ENCODE assay signal across 9 mouse cellular contexts in the genomic region with DNA sequence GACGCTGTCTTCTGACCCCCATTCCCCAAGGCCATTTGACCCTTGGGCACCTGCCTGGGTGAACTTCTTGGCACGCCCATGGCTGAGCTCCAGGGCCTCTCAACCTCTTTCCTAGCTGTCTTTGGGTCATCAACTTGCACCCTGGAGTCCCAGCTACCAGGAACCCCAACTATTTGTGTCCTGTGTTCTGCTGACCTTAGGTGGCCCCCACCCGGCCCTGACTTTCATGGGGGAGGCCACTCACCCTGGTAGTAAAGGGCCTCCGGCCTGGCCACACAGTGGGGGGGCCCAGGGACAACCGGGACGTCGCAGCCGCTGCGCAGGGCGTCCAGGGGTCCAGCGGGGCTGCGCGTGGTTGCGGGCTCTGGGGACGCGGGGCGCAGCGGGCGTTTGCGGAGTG. TPM values are rescaled to one million over a fixed set of nuclear protein-coding genes. Genes with fewer than 3 reads are reported as not detected.
A peak's percentile ranks its signal among the peaks of the same experiment; 100 is the strongest.
DNase-seq lines count a peak whose midpoint lies in the region; ATAC-seq and TF ChIP-seq lines count a peak whose summit lies in the region.
"Had no signal": no experiment of that assay in that cellular context is flagged by ENCODE, and none has a peak within 500 bp of the region (broad histone marks: within the 10 kb centered on the region; RNA-seq: fewer than 3 reads in every experiment).

No protein-coding gene starts in this region.

- no peak for TF ChIP-seq CTCF in lung, embryonic 14.5 days (IDR thresholded peaks at IDR 0.05; ENCODE audit: low read depth)
- no peak for TF ChIP-seq CTCF in embryonic fibroblast, embryonic 13.5 days (IDR thresholded peaks at IDR 0.05; ENCODE audit: borderline replicate concordance, insufficient read depth, low read length)

- TF ChIP-seq POLR2A in embryonic fibroblast, embryonic 13.5 days (IDR thresholded peaks at IDR 0.05; ENCODE audit: low read depth, low read length): no peak

- H3K27me3 ChIP-seq in lung, embryonic 14.5 days (ENCODE audit: insufficient read depth, low read length): peaks cover 9% of the 10 kb centered on the region; the same call in 1 of the 2 replicates
- 0 out of 2 replicates have a peak, but pooled peaks cover 3% of the 10 kb centered on the region for H3K27me3 ChIP-seq in intestine, embryonic 16.5 days (replicated peaks; ENCODE audit: control insufficient read depth, insufficient read depth, low read length)
- H3K27me3 ChIP-seq in neural tube, embryonic 14.5 days (ENCODE audit: control insufficient read depth, insufficient read depth, low read length): peaks cover 19% of the 10 kb centered on the region

- peaks cover 27% of the 10 kb centered on the region for H3K4me1 ChIP-seq in lung, embryonic 14.5 days (ENCODE audit: insufficient read depth)
- peaks cover 16% of the 10 kb centered on the region for H3K4me1 ChIP-seq in embryonic fibroblast, embryonic 13.5 days (ENCODE audit: control insufficient read depth, insufficient read depth, low read length)
- H3K4me1 ChIP-seq in intestine, embryonic 16.5 days (ENCODE audit: control insufficient read depth, insufficient read depth, low read length): peaks cover 55% of the 10 kb centered on the region
- peaks cover 7% of the 10 kb centered on the region for H3K4me1 ChIP-seq in neural tube, embryonic 14.5 days (ENCODE audit: control insufficient read depth, insufficient read depth, low read length)

- intact Hi-C loops in left cerebral cortex, postnatal 25 days (cut with DNase I): no loop called here

- peak overlapping the region; percentile 89 for H3K4me2 ChIP-seq in lung, embryonic 14.5 days
- peak overlapping the region; percentile 85 for H3K4me2 ChIP-seq in intestine, embryonic 16.5 days (ENCODE audit: low read depth, low read length)
- H3K4me2 ChIP-seq in neural tube, embryonic 14.5 days (ENCODE audit: low read depth, low read length): peak overlapping the region; percentile 39

- H3K36me3 ChIP-seq in lung, embryonic 14.5 days (ENCODE audit: insufficient read depth): no peaks in the 10 kb centered on the region
- H3K36me3 ChIP-seq in intestine, embryonic 16.5 days (ENCODE audit: control insufficient read depth, insufficient read depth, low read length): 0 out of 2 replicates have a peak, but pooled peaks cover 2% of the 10 kb centered on the region
- no peaks in the 10 kb centered on the region for H3K36me3 ChIP-seq in neural tube, embryonic 14.5 days (ENCODE audit: control insufficient read depth, insufficient read depth, low read length)

- ATAC-seq in lung, embryonic 14.5 days (ENCODE audit: insufficient read depth): no peak
- ATAC-seq in intestine, embryonic 16.5 days: peak; percentile 0; the same call in 1 of the 2 replicates
- no peak for ATAC-seq in neural tube, embryonic 14.5 days (ENCODE audit: low read depth)

- H3K4me3 ChIP-seq in lung, embryonic 14.5 days (ENCODE audit: low read depth, low read length): peak overlapping the region; percentile 49
- peak overlapping the region; percentile 35 for H3K4me3 ChIP-seq in embryonic fibroblast, embryonic 13.5 days (ENCODE audit: insufficient read depth, low read length)
- H3K4me3 ChIP-seq in intestine, embryonic 16.5 days (ENCODE audit: low read length): peak overlapping the region; percentile 68
- H3K4me3 ChIP-seq in neural tube, embryonic 14.5 days (ENCODE audit: low read depth, low read length): peak overlapping the region; percentile 21

- DNase-seq in lung, embryonic 14.5 days: no peak
- DNase-seq in lung, postnatal 25 days (ENCODE audit: low spot score): no peak
- DNase-seq in ovary, adult 18-20 months (ENCODE audit: low spot score): no peak
- no peak for DNase-seq in T-cell, adult 2 months (ENCODE audit: low spot score)
- no peak for DNase-seq in left cerebral cortex, postnatal 25 days (ENCODE audit: low spot score in 2 of 2)

- peak overlapping the region; percentile 72 for H3K9ac ChIP-seq in lung, embryonic 14.5 days
- H3K9ac ChIP-seq in intestine, embryonic 16.5 days (ENCODE audit: low read depth, low read length): peak overlapping the region; percentile 88
- H3K9ac ChIP-seq in neural tube, embryonic 14.5 days (replicated peaks; ENCODE audit: low read depth, low read length): peak overlapping the region; percentile 41; the same call in 1 of the 2 replicates

- no peaks in the 10 kb centered on the region for H3K9me3 ChIP-seq in lung, embryonic 14.5 days (ENCODE audit: low read depth, low read length)
- no peaks in the 10 kb centered on the region for H3K9me3 ChIP-seq in intestine, embryonic 16.5 days (ENCODE audit: control insufficient read depth, low read length)
- no peaks in the 10 kb centered on the region for H3K9me3 ChIP-seq in neural tube, embryonic 14.5 days (ENCODE audit: control insufficient read depth, low read length)

- H3K27ac ChIP-seq in lung, embryonic 14.5 days (ENCODE audit: low read depth): no peak overlapping the region
- peak overlapping the region; percentile 7 for H3K27ac ChIP-seq in embryonic fibroblast, embryonic 13.5 days (ENCODE audit: insufficient read depth, low read length)
- peak overlapping the region; percentile 95 for H3K27ac ChIP-seq in intestine, embryonic 16.5 days (ENCODE audit: low read length)
- H3K27ac ChIP-seq in neural tube, embryonic 14.5 days (ENCODE audit: low read depth, low read length): no peak overlapping the region

- WGBS in lung, embryonic 14.5 days: 8% methylated on average over 18 of the region's 20 CpGs
- 6% methylated on average over 20 of the region's 20 CpGs for WGBS in intestine, embryonic 16.5 days
- WGBS in neural tube, embryonic 14.5 days: 6% methylated on average over 20 of the region's 20 CpGs

RNA-seq across cellular contexts. Expression of gene Bcl3, which starts 0.4 kb away (rescaled TPM):
- 4.4 and 6.7 TPM in 2 replicates for polyA plus RNA-seq in lung, embryonic 14.5 days (2014; fragmentation: Nextera tagmentation; extraction: Ambion mirVana)
- polyA plus RNA-seq in embryonic fibroblast, embryonic 13.5 days (2011; ENCODE audit: insufficient read length, low read depth, missing spikeins): 24.1 and 37.9 TPM in 2 replicates
- polyA plus RNA-seq in intestine, embryonic 16.5 days (2015; fragmentation: Nextera tagmentation; extraction: Ambion mirVana): 15.5 and 15.6 TPM in 2 replicates
- polyA plus RNA-seq in neural tube, embryonic 14.5 days (2014; fragmentation: Nextera tagmentation; extraction: Ambion mirVana): 0.24 and 1.2 TPM in 2 replicates
- total RNA-seq in left cerebral cortex, postnatal 25 days (2021): under 1 TPM; 0.46 to 0.53 TPM

RNA-seq across cellular contexts. Expression of gene Cblc, which starts 25.6 kb away (rescaled TPM):
- polyA plus RNA-seq in lung, embryonic 14.5 days (2014; fragmentation: Nextera tagmentation; extraction: Ambion mirVana): 6.8 and 10.2 TPM in 2 replicates
- not detected in 2 replicates for polyA plus RNA-seq in embryonic fibroblast, embryonic 13.5 days (2011; ENCODE audit: insufficient read length, low read depth, missing spikeins)
- 32.6 and 42.1 TPM in 2 replicates for polyA plus RNA-seq in intestine, embryonic 16.5 days (2015; fragmentation: Nextera tagmentation; extraction: Ambion mirVana)
- 0.54 TPM in 1 of 2 replicates, not detected in the other for polyA plus RNA-seq in neural tube, embryonic 14.5 days (2014; fragmentation: Nextera tagmentation; extraction: Ambion mirVana)
- not detected for total RNA-seq in left cerebral cortex, postnatal 25 days (2021)

RNA-seq across cellular contexts. Expression of gene Gm19345, which starts 29.6 kb away (rescaled TPM):
- polyA plus RNA-seq in lung, embryonic 14.5 days (2014; fragmentation: Nextera tagmentation; extraction: Ambion mirVana): not detected in 2 replicates
- polyA plus RNA-seq in embryonic fibroblast, embryonic 13.5 days (2011; ENCODE audit: insufficient read length, low read depth, missing spikeins): not detected in 2 replicates
- polyA plus RNA-seq in intestine, embryonic 16.5 days (2015; fragmentation: Nextera tagmentation; extraction: Ambion mirVana): 0.13 and 0.27 TPM in 2 replicates
- 9.5 and 11.6 TPM in 2 replicates for polyA plus RNA-seq in neural tube, embryonic 14.5 days (2014; fragmentation: Nextera tagmentation; extraction: Ambion mirVana)
- 1 to 10 TPM; 2.3 to 2.5 TPM for total RNA-seq in left cerebral cortex, postnatal 25 days (2021)

RNA-seq across cellular contexts. Expression of gene Ceacam16, which starts 38.9 kb away (rescaled TPM):
- not detected in 2 replicates for polyA plus RNA-seq in lung, embryonic 14.5 days (2014; fragmentation: Nextera tagmentation; extraction: Ambion mirVana)
- not detected in 2 replicates for polyA plus RNA-seq in embryonic fibroblast, embryonic 13.5 days (2011; ENCODE audit: insufficient read length, low read depth, missing spikeins)
- polyA plus RNA-seq in intestine, embryonic 16.5 days (2015; fragmentation: Nextera tagmentation; extraction: Ambion mirVana): not detected in 2 replicates
- polyA plus RNA-seq in neural tube, embryonic 14.5 days (2014; fragmentation: Nextera tagmentation; extraction: Ambion mirVana): 0.37 and 0.40 TPM in 2 replicates
- total RNA-seq in left cerebral cortex, postnatal 25 days (2021): not detected
- polyA plus RNA-seq: brain, embryonic 14.5 days had no signal

RNA-seq across cellular contexts. Expression of gene Bcam, which starts 51.4 kb away (rescaled TPM):
- 206 and 209 TPM in 2 replicates for polyA plus RNA-seq in lung, embryonic 14.5 days (2014; fragmentation: Nextera tagmentation; extraction: Ambion mirVana)
- 2.1 and 2.5 TPM in 2 replicates for polyA plus RNA-seq in embryonic fibroblast, embryonic 13.5 days (2011; ENCODE audit: insufficient read length, low read depth, missing spikeins)
- polyA plus RNA-seq in intestine, embryonic 16.5 days (2015; fragmentation: Nextera tagmentation; extraction: Ambion mirVana): 58.7 and 62.7 TPM in 2 replicates
- polyA plus RNA-seq in neural tube, embryonic 14.5 days (2014; fragmentation: Nextera tagmentation; extraction: Ambion mirVana): 9.3 and 16.0 TPM in 2 replicates
- 10 to 100 TPM; 10.4 to 12.5 TPM for total RNA-seq in left cerebral cortex, postnatal 25 days (2021)

Comparison
In these comparisons a context has a peak if more than half of its experiments do, and no peak if none do; other contexts are left out.
1. H3K27ac ChIP-seq: peak in embryonic fibroblast, embryonic 13.5 days (single experiment) and intestine, embryonic 16.5 days (single experiment); none in lung, embryonic 14.5 days (single experiment) and neural tube, embryonic 14.5 days (single experiment).
2. H3K4me2 ChIP-seq: peak in every context shown above with its lines; median percentile 89 in lung, embryonic 14.5 days; 85 in intestine, embryonic 16.5 days; 39 in neural tube, embryonic 14.5 days.
3. Peak in every context shown above with its lines, with median percentiles within 50 percentile points of each other: H3K4me3 ChIP-seq and H3K9ac ChIP-seq.